Mouse (Mus musculus) embryonic stem cell, embryonic (primary cell): ENCODE measurements around the gene Wasf1.

ENCODE experiments used
- CTCF ChIA-PET, 4 experiments: fragments of 300-600 bp in 2 of 4; fragments of 350-600 bp in 2 of 4; sonication (Branson Sonifier 250); formaldehyde crosslinking; loops; one replicate each; lab custom pipeline; 2022; ENCODE audit warnings: inconsistent platforms in 2 of 4; lab: Charles Lee
- POLR2A ChIA-PET, 4 experiments: fragments of 300-600 bp in 2 of 4; fragments of 350-600 bp in 2 of 4; sonication (Branson Sonifier 250); formaldehyde crosslinking; loops; one replicate each; lab custom pipeline; 2022; ENCODE audit warnings: antibody characterized with exemption in 4 of 4, inconsistent platforms in 1 of 4; lab: Charles Lee

Wasf1 gene

DNA sequence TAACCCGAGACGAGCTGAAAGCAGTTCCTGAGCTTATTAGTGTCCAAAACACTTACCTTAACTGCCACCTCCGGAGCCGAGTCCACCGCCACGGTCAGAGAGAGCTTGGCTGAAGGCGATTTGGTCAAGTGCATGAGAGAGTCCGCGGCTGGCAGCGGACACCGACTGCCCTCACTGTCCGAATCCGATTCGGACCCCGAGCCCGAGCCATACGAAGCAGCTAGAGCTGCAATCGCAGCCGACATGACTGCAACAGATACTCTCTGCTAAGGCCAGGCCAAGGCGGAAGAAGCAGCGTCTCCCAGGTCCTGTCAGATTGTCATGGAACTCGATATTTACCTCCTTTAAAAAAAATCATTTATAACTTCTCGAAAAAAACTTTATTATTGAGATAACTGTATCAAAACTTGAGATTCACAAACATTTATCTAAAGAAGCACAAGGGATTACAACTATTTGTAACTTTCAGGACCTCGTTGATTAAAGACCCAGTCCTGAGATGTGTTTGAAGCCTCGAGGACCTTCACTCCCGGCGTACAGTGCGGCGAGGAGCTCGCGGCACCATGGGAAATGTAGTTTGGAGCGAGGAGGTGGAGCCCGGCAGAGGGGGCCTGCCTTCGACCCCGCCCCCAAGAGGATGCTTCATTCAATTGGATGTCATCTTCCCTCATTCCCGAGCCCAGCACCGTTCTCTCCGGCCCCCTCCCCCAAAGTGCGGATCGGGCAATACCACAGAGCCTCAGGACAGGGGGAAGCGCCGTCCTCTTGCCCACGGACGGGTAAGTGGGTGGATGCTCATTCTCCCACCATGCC is at the start of gene Wasf1, which contains the start of gene Cdc40:
Gene Wasf1, plus strand, starts transcription at position 645 of the 813 bp plus-strand sequence.
Gene Cdc40, minus strand, starts transcription at position 481 of the 813 bp plus-strand sequence.
- CTCF ChIA-PET: interaction anchor here in 2 of 4 experiments (0.8 to 1.1 kb wide), 2 partner anchors 107 to 342 kb away, joined by 3 read pairs; no protein-coding TSS in a partner anchor
- POLR2A ChIA-PET: interaction anchor here (0.6 to 3.7 kb wide), 56 partner anchors 8 to 1047 kb away, joined by 3 to 19 read pairs (median 4); partner anchors contain the start of genes Ak9 (in 1 of the 4), Amd1 (in 1 of the 4), Cd164 (in 1 of the 4) and Fig4 (in 1 of the 4)

DNA sequence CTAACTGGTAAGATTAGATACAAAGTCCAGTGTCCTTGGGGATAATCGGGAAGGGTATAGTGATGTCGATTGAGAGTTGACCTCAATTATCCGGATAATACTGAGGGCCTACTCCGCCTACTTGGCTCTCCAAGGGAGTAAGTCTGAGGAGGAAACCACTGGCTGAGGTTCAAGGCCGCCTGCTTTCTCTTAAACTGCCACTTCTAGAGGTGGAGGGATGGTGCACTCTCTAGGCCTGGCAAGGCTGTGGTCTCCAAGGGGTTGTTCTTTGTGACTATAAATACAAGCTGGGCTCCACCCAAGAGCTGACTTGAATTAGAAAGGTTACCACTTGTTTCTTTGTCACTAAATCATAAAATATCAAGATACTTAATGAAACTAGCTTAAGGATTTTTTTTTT is 43.2 kb upstream of the Wasf1 start:
- CTCF ChIA-PET: interaction anchor here in 1 of 4 experiments (0.5 kb wide), 1 partner anchor 160 kb away, joined by 4 read pairs; no protein-coding TSS in a partner anchor
- POLR2A ChIA-PET: interaction anchor here in 2 of 4 experiments (0.7 to 1.3 kb wide), 3 partner anchors 14 to 53 kb away, joined by 3 to 4 read pairs (median 3); no protein-coding TSS in a partner anchor

DNA sequence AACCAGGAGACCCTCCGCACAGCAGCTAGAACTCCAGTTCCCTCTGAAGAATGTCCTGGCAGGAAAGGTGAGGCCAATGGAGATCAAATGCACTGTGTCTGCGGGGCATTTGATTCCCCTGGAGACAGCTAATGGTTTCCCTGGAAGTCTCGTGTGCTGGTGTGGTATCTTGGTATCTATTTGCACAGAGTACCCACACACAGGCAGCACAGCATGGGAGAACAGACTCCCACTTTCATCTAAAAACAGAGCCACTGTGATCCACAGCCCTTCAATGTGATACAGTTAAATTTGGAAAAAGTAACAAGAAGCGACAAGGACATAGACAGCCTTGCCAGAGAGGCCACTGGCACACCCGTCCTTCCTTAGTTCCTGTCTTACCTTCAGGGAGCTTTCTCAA is 39.4 kb upstream of the Wasf1 start:
- ChIA-PET CTCF (no interaction called here), POLR2A (interaction anchor here in 2 of 4 experiments (0.7 to 1.1 kb wide), 2 partner anchors 16 to 497 kb away, joined by 3 to 4 read pairs; no protein-coding TSS in a partner anchor)

DNA sequence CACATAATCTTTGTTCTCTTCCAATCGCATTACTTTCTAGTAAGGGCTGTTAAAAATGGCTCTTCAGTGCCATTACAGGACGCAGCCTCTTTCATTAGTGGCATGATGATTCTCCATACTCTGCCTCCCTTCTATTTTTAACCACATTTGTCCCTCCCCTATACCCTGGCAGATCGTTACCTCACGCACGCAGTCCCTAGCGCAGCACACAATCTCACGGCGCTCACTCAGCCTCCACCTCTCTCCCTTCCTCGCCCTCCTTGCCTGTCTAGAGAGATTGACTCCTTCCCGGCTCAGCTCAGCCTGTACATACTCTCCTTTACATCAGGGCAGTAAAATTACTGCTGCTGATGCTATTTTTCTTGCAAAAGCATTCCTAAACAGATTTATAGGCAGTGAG is 38.7 kb upstream of the Wasf1 start:
- ChIA-PET CTCF (interaction anchor here in 1 of 4 experiments (0.6 kb wide), 1 partner anchor 711 kb away, joined by 13 read pairs; no protein-coding TSS in a partner anchor), POLR2A (interaction anchor here in 2 of 4 experiments (0.7 to 1.1 kb wide), 4 partner anchors 11 to 497 kb away, joined by 3 to 4 read pairs (median 3); no protein-coding TSS in a partner anchor)

DNA sequence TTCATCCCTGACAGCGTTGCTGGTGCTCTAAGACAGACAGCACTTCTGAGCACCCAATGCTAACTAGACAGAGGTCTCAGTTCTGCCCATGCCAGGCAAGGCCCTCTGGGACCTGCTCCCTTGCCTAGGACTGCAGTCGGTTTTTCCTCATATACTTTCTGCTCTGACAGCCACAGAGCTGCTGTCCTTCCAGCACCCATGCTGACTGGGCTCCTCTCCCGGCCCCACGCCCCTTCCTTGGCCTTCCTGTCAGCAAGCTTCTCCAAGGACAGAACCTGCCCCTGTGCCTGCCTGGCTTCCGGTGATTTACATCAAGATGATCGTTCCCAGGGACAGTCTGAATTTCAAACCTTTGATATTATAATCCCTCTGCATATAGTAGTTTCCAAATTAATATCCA is 37.6 kb upstream of the Wasf1 start:
- ChIA-PET POLR2A (interaction anchor here in 2 of 4 experiments (0.9 to 1.1 kb wide), 4 partner anchors 10 to 587 kb away, joined by 3 to 4 read pairs (median 4); partner anchors contain the start of genes Cdc40 (in 1 of the 2) and Wasf1 (in 1 of the 2)), CTCF (interaction anchor here in 1 of 4 experiments (0.6 kb wide), 1 partner anchor 903 kb away, joined by 5 read pairs; no protein-coding TSS in a partner anchor)

DNA sequence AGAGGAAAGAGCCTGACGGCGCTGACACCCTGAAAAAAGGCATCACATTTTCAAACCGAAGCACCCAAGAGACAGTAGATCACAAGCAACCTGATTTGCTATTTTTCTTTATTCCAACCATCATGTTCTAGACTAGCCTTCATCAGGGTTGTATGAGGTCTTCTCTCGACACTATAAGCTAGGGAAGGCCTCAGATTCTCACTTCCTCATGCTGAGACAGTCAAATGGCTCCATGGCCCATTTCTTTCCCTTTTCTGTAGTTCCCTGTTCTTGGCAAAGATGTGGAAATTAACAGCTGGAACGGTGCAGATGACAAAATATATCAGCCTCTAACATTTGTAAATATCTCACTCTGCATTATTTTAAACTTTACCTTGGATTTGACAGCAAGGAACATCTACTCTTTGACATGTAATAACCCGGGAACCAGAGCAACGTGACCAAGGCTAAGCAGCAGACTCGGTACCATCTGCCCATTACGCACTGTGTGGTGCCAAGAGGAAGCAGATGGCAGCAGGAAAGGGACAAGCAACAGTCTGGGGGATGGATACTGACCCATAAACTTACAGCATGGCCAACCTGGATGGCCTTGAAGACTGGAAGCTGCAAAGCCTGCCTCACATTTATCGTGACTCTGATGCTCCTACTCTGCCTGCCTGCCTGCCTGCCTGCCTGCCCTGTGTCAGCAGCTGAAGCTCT is 36.0 kb upstream of the Wasf1 start:
- ChIA-PET POLR2A (interaction anchor here in 1 of 4 experiments (0.9 kb wide), 1 partner anchor 104 kb away, joined by 4 read pairs; no protein-coding TSS in a partner anchor), CTCF (no interaction called here)

DNA sequence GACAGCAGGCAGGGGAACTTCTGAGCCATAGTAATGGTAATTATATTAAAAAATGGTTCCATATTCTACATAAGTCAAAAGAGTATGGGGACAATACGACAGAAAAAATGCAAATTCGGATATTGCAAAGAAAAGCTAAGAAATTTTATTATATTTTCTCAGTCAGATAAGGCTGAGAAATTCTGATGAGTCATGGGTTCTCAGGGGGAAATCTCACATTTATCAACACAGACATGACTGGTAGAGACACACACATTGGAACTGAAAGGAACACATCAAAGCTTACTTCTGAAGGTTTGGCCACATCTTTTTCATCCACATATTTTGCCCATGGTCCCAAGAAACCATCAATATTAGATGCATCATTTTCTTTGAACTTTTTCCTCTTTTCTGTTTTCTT is 32.6 kb upstream of the Wasf1 start:
- POLR2A ChIA-PET: interaction anchor here in 1 of 4 experiments (1.5 kb wide), 1 partner anchor 15 kb away, joined by 4 read pairs; no protein-coding TSS in a partner anchor
- CTCF ChIA-PET: no interaction called here

DNA sequence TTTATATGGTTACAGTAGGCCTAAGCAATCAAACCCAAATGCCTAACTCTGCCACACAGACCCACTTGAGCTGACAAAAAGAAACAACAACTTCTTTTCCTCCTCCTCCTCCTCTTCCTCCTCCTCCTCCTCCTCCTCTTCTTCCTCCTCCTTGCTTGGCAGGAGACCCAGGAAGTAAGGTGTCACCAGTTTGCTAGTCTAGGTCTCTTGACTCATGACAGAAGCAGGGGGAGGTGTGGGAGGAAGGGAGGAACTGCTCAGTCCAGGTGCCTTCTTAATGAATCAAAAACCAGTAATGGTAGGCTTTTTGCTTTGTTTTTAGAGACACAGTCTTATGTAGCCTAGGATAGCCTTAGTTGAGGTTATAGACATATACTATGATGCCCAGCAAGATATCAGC is 32.1 kb upstream of the Wasf1 start:
- POLR2A ChIA-PET: interaction anchor here in 1 of 4 experiments (1.0 to 1.5 kb wide), 2 partner anchors 15 to 548 kb away, joined by 3 to 4 read pairs; no protein-coding TSS in a partner anchor
- CTCF ChIA-PET: no interaction called here

DNA sequence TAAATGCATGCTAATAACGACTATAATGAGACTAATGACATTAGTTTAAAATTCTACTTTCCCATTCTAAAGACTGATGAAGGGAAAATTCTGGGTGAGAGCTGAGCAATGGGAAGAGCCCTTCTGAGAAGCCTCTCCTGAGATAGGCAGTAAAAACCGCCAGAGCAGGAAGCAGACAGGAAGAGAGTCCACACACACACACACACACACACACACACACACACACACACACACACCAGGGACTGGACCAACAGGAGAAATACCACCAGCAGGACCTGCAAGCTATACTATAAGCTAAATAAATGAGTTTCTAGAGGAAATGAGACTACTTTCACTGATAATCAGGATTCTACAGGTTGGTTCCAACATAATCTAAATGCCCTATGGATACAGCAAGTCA is 27.7 kb upstream of the Wasf1 start:
- POLR2A ChIA-PET: interaction anchor here in 1 of 4 experiments (0.8 kb wide), 1 partner anchor 11 kb away, joined by 3 read pairs; no protein-coding TSS in a partner anchor
- CTCF ChIA-PET: interaction anchor here in 1 of 4 experiments (0.6 kb wide), 1 partner anchor 612 kb away, joined by 5 read pairs; no protein-coding TSS in a partner anchor

DNA sequence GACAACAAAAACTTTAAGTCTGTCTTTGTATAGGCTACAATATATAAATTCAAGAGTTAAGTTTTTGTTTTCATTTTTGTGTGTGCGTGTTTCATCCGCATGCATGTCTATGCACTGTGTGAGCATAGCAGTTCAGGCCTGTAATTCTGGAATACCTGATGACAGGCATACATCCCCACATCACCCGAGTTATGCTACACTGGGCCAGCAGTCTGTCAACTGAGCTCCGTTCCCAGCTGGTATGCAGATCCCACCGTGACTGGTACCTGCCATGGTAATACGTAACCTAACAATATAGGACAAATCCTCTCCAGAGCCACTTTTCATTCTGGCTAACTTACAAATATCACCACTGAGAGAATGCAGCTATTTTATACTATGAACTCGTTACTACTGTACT is 26.6 kb upstream of the Wasf1 start:
- CTCF ChIA-PET: no interaction called here
- POLR2A ChIA-PET: interaction anchor here in 1 of 4 experiments (1.0 kb wide), 1 partner anchor 16 kb away, joined by 3 read pairs; no protein-coding TSS in a partner anchor

DNA sequence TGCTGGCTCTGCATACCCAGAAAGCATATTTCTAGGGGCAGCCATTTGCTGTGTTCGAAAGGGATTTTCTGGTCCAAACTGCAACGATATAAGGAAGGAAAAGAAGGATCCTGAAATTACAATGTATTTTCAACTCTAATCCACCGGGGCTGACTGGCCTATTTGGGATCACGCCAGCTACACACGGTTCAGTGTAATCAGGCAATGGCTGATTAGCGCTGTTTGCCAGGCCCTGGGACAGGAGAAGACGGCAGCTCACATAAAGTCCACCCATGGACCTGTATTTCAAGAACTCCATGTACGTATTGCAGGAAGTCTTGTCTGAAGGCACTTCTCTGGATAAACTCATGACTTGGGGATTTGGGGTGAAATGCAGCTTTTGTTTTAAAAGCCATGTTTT is 25.7 kb upstream of the Wasf1 start:
- ChIA-PET CTCF (no interaction called here), POLR2A (interaction anchor here in 1 of 4 experiments (1.0 kb wide), 1 partner anchor 17 kb away, joined by 3 read pairs; no protein-coding TSS in a partner anchor)

DNA sequence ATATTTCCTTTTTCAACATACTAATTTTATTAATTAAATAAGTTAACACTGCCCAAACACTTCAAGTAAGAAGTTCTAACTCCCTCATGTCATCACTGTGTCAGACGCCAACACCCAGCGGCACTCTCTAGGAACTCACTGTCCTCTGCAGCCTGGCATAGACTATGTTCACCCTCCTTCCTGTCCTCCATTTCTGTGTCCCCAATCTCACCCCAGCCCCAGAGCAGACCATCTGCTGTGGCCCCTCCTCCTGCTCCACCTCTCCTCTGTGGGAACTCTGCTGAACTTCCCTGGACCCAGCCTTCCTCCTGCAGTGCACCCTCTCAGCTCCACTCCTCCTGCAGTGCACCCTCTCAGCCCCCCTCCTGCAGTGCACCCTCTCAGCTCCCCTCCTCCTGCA is 15.2 kb upstream of the Wasf1 start:
- ChIA-PET POLR2A (interaction anchor here in 1 of 4 experiments (0.6 kb wide), 1 partner anchor 130 kb away, joined by 4 read pairs; no protein-coding TSS in a partner anchor), CTCF (no interaction called here)

DNA sequence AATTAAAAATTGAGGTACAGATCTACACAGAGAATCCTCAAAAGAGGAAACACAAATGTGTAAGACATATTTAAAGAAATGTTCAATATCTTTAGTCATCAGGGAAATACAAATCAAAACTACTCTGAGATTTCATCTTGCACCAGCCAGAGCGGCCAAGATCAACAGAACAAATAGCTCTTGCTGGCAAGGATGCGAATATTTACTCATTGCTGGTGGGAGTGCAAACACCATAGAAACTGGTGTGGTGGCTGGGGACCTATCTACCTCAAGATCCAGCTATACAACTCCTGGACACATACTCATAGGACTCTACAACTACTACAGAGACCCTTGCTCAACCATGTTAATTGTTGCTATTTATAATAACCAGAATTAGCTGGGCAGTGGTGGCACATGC is 12.0 kb upstream of the Wasf1 start:
- ChIA-PET POLR2A (interaction anchor here in 3 of 4 experiments (1.3 to 1.5 kb wide), 3 partner anchors 12 kb away, joined by 3 to 5 read pairs (median 4); partner anchors contain the start of genes Cdc40 (in 3 of the 3) and Wasf1 (in 3 of the 3)), CTCF (no interaction called here)

DNA sequence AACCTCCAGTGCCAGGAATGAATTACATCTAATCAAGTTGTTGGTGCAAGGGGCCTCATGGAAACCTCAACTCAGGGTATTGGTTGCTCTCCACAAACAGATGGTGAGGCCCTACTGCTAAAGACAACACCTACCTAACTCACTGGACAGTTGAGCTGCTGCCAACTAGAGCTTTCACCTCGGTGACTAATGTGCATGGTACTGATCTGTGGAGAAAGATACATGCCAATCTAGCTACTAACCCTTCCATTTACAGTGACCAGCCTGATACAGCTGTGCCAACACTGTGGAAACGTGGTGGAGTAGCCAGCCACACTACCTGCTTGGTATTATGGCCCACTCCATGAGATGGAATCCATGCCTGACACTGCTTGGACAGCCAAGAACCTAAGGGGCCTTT is 11.2 kb upstream of the Wasf1 start:
- ChIA-PET CTCF (no interaction called here), POLR2A (interaction anchor here in 2 of 4 experiments (1.3 to 1.4 kb wide), 2 partner anchors 11 kb away, joined by 3 to 5 read pairs; partner anchors contain the start of genes Cdc40 (in 2 of the 2) and Wasf1 (in 2 of the 2))

DNA sequence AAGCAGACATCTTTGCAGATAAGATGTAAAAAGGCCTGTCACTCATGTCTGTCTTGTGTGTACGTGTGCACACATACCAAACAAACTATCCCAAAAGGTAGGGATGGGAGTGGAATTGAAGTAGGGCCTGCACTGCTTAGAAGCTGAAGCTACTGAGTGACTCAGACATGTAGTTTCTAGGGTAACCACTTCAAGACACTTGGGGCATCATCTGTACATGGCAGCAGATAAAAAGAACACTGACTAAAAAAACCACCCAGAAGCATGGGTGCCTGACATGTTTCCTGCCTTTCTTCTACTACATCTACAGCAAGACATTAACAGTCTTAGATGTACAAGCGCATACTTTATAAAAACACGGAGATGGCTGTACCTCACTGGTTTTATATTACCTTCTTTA is 5.0 kb upstream of the Wasf1 start:
- POLR2A ChIA-PET: no interaction called here
- CTCF ChIA-PET: no interaction called here

DNA sequence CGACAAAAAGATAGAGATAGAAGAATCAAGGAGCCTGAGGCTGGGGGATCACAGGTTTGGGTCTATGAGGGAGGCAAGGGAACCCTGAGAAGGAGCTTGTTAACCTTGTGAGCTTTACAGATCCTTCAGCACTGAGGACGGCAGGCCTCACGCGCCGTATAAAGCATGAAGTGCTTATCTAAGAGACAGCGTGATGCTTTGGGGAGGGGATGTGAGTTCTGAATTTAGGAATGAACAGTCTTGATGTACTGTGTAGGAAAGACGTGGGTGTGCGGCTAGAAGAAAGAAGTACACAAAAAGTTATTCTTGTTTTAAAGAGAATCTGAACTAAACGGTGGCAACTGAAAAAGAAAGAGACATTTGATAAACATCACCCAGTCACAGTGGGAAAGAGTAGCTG is 3.3 kb upstream of the Wasf1 start:
- ChIA-PET CTCF (no interaction called here), POLR2A (interaction anchor here in 2 of 4 experiments (0.7 to 3.7 kb wide), 4 partner anchors 24 to 1193 kb away, joined by 3 to 18 read pairs (median 4); no protein-coding TSS in a partner anchor)

DNA sequence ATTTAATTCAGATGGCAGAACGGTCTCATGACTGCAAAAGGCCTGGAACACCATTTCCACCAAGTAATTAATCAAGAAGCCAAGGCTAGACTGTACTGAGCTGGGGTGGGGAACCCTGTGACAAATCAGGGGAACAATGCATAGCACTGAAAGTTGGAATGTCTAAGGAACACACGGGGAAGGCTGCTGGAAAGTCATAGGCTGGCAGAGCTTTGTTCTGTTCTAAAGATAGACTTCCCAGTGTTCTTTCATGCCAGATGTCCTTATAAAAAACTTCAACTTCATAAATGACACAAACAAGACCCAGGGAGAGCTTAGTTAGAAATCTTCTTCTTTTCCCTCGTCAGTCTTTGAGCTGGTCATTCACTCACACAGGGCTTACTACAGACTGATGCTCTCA is 2.0 kb upstream of the Wasf1 start:
- CTCF ChIA-PET: no interaction called here
- POLR2A ChIA-PET: interaction anchor here in 2 of 4 experiments (2.7 to 3.7 kb wide), 2 partner anchors 15 to 22 kb away, joined by 18 to 19 read pairs; no protein-coding TSS in a partner anchor

DNA sequence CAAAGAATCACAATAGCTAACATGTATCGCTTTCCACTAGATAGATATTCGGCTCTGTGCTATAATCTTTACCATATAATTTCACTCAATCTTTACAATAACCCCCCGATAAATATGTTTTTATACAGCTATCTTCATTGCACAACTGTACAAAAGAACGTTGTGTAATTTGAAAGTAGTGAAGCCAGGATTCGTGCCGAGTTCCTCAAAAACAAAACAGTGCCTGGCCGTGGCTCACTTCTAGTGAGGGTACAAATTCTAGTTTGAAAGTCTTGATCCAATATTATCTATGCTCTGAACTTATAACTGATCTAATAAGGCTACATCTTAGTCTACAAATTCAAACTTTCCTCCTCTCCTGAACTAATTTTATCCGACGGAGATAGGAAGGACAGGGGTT is 942 bp upstream of the Wasf1 start:
- CTCF ChIA-PET: interaction anchor here in 1 of 4 experiments (1.1 kb wide), 1 partner anchor 341 kb away, joined by 3 read pairs; no protein-coding TSS in a partner anchor

More for the DNA sequence above, 942 bp upstream of the Wasf1 start:
- POLR2A ChIA-PET: interaction anchor here in 3 of 4 experiments (0.8 to 3.7 kb wide), 27 partner anchors 10 to 637 kb away, joined by 3 to 19 read pairs (median 4); partner anchors contain the start of genes Ak9 (in 1 of the 3) and Cd164 (in 1 of the 3)
